Mouse (Mus musculus) limb, embryonic 10.5 days (tissue): ENCODE results near the gene Hivep2. TPM values are rescaled to one million over a fixed set of nuclear protein-coding genes. Genes with fewer than 3 reads are reported as not detected.
A peak's percentile ranks its signal among the peaks of the same experiment; 100 is the strongest.

ENCODE experiments used
- DNase-seq: peaks from one replicate; pipeline ENCODE4 v3.0.0-alpha.2; 2017; ENCODE audit warnings: low spot score
- H3K27ac ChIP-seq: fragments of 300-500 bp; sonication (generic); 2 replicates; pipeline ENCODE4 v1.5.1; 2016; ENCODE audit warnings: mild to moderate bottlenecking
- H3K27me3 ChIP-seq: fragments of 300-500 bp; sonication (generic); 2 replicates; pipeline ENCODE4 v1.6.1; 2016; ENCODE audit warnings: low read depth, mild to moderate bottlenecking; ENCODE audit not compliant: poor library complexity, severe bottlenecking
- H3K36me3 ChIP-seq: fragments of 300-500 bp; sonication (generic); 2 replicates; pipeline ENCODE4 v1.6.1; 2016; ENCODE audit warnings: mild to moderate bottlenecking, moderate library complexity
- H3K4me1 ChIP-seq: fragments of 300-500 bp; sonication (generic); 2 replicates; pipeline ENCODE4 v1.6.1; 2016
- H3K4me3 ChIP-seq: fragments of 300-500 bp; sonication (generic); 2 replicates; pipeline ENCODE4 v1.5.1; 2016; ENCODE audit warnings: mild to moderate bottlenecking, moderate library complexity
- H3K9me3 ChIP-seq: fragments of 300-500 bp; sonication (generic); replicated peaks from 2 replicates; pipeline ENCODE4 v1.6.1; 2016; ENCODE audit warnings: mild to moderate bottlenecking
- WGBS: fragments of 180-500 bp; shearing (Covaris S2); methylation state at CpG from one replicate; pipeline ENCODE4 v1.1.7; 2016; 5-methylcytosine and 5-hydroxymethylcytosine counted together
- polyA plus RNA-seq: library from polyadenylated mRNA; unstranded; fragments of >200 nt; fragmentation: Nextera tagmentation; extraction: Ambion mirVana; gene quantifications from 2 replicates; pipeline ENCODE4 v1.2.1, GENCODE M21; 2016

The Hivep2 gene
- polyA plus RNA-seq, 1 experiment from 2014 or later, result 0.44 TPM

GRCm38 (mm10) chr10:14059581-14059980 is 93.7 kb downstream of the Hivep2 start:
- peaks cover 11% of the 10 kb centered on the region for H3K4me1 ChIP-seq
- 86% methylated on average over 2 of the region's 2 CpGs for WGBS
- no peak overlapping the region for H3K4me3 ChIP-seq
- H3K9me3 ChIP-seq, result no peaks in the 10 kb centered on the region
- no peaks in the 10 kb centered on the region for H3K36me3 ChIP-seq
- DNase-seq, result peak; percentile 15
- no peak overlapping the region for H3K27ac ChIP-seq
- no peaks in the 10 kb centered on the region for H3K27me3 ChIP-seq

DNA sequence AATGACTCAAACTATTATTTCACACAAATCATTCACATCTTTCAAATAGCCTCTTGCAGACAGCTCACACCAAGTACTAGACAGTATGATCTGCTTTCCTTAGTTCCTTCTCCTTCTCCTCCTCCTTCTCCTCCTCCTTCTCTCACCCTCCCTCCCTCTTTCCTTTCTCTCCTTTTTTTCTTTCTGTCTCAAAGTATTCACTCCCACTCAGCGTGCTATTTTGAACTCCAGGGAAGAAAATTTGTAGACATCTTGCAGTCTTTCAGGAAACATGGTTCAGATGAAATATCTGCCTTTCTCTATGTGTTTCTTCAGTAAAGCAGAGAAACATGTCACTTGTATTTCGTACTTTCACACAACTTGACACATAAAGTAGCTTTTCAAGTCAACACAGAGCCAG is 94.4 kb downstream of the Hivep2 start:
- DNase-seq, result peak; percentile 3
- WGBS, result 92% methylated on average over 2 of the region's 2 CpGs
- no peaks in the 10 kb centered on the region for H3K27me3 ChIP-seq
- no peak overlapping the region for H3K27ac ChIP-seq
- no peaks in the 10 kb centered on the region for H3K9me3 ChIP-seq
- H3K4me1 ChIP-seq, result peaks cover 11% of the 10 kb centered on the region
- H3K4me3 ChIP-seq, result no peak overlapping the region
- H3K36me3 ChIP-seq, result no peaks in the 10 kb centered on the region

DNA sequence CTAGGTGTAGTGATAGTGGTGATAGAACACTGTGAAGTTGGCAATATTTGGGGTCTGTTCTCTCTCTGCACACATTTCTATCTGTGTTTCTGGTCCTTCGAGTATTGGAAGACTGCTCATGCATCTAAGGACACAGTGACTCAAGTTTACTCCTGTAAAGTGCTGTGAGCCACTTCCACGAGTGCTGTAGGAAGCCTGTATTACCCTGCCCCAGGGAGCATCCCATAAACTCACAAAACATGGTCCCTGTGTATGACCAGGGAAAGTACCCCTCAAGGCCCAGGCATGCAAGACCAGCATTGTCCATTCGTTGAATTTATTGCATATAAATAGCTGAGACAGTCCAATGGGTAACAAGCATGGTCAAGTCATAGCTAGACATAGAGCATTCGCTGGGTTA is 97.4 kb downstream of the Hivep2 start:
- H3K36me3 ChIP-seq, result no peaks in the 10 kb centered on the region
- H3K27ac ChIP-seq, result no peak overlapping the region
- no peaks in the 10 kb centered on the region for H3K4me1 ChIP-seq
- 91% methylated on average over 4 of the region's 4 CpGs for WGBS
- peak; percentile 12 for DNase-seq
- H3K9me3 ChIP-seq, result no peaks in the 10 kb centered on the region
- no peaks in the 10 kb centered on the region for H3K27me3 ChIP-seq
- H3K4me3 ChIP-seq, result no peak overlapping the region

DNA sequence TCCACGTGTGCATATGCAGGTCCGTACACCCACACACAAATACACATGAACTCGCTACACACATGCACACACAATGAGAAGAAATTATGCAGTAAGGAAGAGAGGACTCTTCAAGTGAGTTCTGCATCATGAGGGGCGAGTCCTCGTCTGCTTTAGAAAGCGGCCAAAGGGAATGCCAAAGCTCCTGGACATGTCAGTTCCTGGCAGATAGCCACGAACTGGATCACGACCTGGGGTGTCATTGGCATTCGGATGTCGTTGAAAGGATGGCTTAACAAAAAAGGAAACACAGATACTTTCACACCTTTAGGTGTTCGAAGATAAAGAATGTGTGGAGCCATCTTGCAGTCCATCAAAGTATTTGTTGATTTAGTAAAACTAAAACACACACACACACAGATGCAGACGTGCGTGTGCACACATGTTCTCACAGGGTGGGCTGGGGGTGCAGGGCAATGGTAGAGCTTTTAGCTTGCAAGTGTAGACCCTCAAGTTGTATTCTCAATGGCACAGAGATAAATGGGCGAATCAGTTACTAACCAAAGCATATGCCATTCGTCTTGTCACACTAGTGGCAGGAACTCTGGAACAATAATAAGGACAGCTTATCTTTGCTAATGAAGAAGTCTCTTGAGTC is 99.0 kb downstream of the Hivep2 start:
- peak; percentile 15 for DNase-seq
- H3K9me3 ChIP-seq, result no peaks in the 10 kb centered on the region
- no peak overlapping the region for H3K4me3 ChIP-seq
- no peaks in the 10 kb centered on the region for H3K4me1 ChIP-seq
- H3K27ac ChIP-seq, result no peak overlapping the region
- no peaks in the 10 kb centered on the region for H3K27me3 ChIP-seq
- WGBS, result 84% methylated on average over 15 of the region's 15 CpGs
- no peaks in the 10 kb centered on the region for H3K36me3 ChIP-seq

- no peak overlapping the region for H3K4me3 ChIP-seq
- no peaks in the 10 kb centered on the region for H3K27me3 ChIP-seq
- no peak overlapping the region for H3K27ac ChIP-seq
- no peaks in the 10 kb centered on the region for H3K4me1 ChIP-seq
- no peaks in the 10 kb centered on the region for H3K36me3 ChIP-seq
- H3K9me3 ChIP-seq, result no peaks in the 10 kb centered on the region
- 73% methylated on average over 4 of the region's 4 CpGs for WGBS
- DNase-seq, result no peak
Measured at GRCm38 (mm10) chr10:14067802-14068201, 101.9 kb downstream of the Hivep2 start.

- H3K4me3 ChIP-seq, result no peak overlapping the region
- H3K4me1 ChIP-seq, result no peaks in the 10 kb centered on the region
- no peaks in the 10 kb centered on the region for H3K9me3 ChIP-seq
- H3K36me3 ChIP-seq, result no peaks in the 10 kb centered on the region
- H3K27me3 ChIP-seq, result no peaks in the 10 kb centered on the region
- H3K27ac ChIP-seq, result no peak overlapping the region
- 95% methylated on average over 5 of the region's 5 CpGs for WGBS
- no peak for DNase-seq
Measured at GRCm38 (mm10) chr10:14070498-14071079, 104.7 kb downstream of the Hivep2 start.

DNA sequence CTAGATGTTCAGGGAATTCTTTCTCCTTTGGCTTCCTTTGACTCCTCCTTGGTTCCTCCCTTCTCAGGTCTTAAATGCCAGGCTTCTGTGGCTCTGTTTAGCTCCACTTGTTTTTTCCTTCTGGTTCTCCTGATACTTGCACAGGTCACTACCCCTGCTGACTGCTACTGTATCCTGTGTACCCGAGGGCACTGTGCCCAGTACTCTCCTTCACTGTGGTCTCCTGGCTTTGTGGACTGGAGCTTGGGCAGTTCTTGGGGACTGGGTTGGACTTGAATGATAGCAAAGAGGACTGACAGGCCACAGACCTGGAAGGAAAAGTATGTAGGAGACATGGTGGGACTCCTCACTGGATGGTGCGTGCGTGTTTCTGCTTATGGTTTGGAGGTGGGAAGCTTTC is 106.6 kb downstream of the Hivep2 start:
- no peaks in the 10 kb centered on the region for H3K9me3 ChIP-seq
- no peaks in the 10 kb centered on the region for H3K4me1 ChIP-seq
- no peak overlapping the region for H3K27ac ChIP-seq
- 88% methylated on average over 3 of the region's 3 CpGs for WGBS
- H3K27me3 ChIP-seq, result no peaks in the 10 kb centered on the region
- no peak for DNase-seq
- no peak overlapping the region for H3K4me3 ChIP-seq
- no peaks in the 10 kb centered on the region for H3K36me3 ChIP-seq

DNA sequence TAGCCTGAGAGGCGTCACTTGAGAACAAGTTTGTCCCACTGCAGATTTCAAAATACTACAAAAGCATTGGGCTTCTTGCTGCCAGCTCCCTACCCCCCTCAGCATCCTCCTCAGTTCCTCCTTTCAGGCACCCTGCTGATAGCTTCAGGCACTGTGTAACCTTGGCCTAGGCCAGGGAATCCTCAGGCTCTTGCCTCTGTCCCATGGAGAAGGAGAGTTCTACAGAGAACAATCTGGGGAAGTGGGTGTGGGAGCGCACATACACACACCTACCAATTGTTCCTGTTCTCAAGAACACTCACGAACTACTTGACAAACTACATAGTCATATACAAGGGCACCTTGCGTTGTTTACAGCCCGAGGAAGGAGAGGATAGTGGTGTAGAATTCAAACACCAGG is 109.9 kb downstream of the Hivep2 start:
- H3K27me3 ChIP-seq, result no peaks in the 10 kb centered on the region
- no peak overlapping the region for H3K27ac ChIP-seq
- no peaks in the 10 kb centered on the region for H3K9me3 ChIP-seq
- WGBS, result 89% methylated on average over 5 of the region's 5 CpGs
- H3K36me3 ChIP-seq, result no peaks in the 10 kb centered on the region
- DNase-seq, result no peak
- H3K4me1 ChIP-seq, result no peaks in the 10 kb centered on the region
- no peak overlapping the region for H3K4me3 ChIP-seq

DNA sequence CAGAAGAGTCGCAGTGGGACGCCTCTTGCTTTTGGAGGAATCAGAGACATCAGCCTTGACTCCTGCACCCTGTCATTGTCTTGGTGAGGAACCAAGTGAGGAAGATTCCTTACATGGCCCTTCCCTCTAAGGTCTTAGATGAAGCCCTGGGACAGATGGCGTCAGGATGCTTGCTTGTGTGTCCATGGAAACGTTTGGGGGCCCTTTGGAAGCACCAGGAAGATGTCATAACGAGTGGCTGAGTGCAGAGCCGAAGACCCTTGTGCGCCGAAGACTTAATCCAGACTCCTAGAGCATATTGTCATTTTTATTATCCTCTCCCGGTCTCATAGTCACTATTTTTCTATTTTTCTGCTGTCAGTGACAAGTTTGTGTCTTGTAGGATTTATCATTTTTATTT is 111.0 kb downstream of the Hivep2 start:
- H3K9me3 ChIP-seq, result no peaks in the 10 kb centered on the region
- no peak for DNase-seq
- no peaks in the 10 kb centered on the region for H3K27me3 ChIP-seq
- no peak overlapping the region for H3K27ac ChIP-seq
- H3K4me3 ChIP-seq, result no peak overlapping the region
- 84% methylated on average over 9 of the region's 9 CpGs for WGBS
- no peaks in the 10 kb centered on the region for H3K36me3 ChIP-seq
- H3K4me1 ChIP-seq, result no peaks in the 10 kb centered on the region

DNA sequence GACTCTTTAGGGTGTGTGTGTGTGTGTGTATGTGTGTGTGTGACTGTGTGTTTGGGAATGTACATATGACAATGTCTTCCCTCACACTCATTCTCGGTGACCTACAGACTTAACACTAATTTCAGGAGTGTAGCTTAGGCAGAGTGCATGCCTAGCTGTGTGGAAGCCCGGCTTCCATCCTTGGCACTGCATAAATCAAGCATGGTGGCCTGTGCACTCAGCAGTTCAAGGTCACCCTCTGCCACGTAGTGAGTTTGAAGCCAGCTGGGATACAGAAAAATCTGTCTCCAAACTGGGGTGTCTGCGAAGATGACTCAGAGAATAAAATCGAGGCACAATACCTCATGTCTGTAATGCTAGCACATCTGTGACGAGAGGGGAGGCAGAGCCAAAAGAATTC is 115.0 kb downstream of the Hivep2 start:
- H3K27ac ChIP-seq, result no peak overlapping the region
- no peaks in the 10 kb centered on the region for H3K36me3 ChIP-seq
- H3K9me3 ChIP-seq, result no peaks in the 10 kb centered on the region
- 84% methylated on average over 6 of the region's 6 CpGs for WGBS
- H3K4me1 ChIP-seq, result no peaks in the 10 kb centered on the region
- DNase-seq, result no peak
- no peaks in the 10 kb centered on the region for H3K27me3 ChIP-seq
- H3K4me3 ChIP-seq, result no peak overlapping the region

- Histone ChIP-seq H3K36me3 (no peaks in the 10 kb centered on the region), H3K9me3 (no peaks in the 10 kb centered on the region), H3K27ac (no peak overlapping the region), H3K27me3 (no peaks in the 10 kb centered on the region), H3K4me3 (no peak overlapping the region), H3K4me1 (no peaks in the 10 kb centered on the region)
- WGBS, result 78% methylated on average over 3 of the region's 3 CpGs
- DNase-seq, result no peak
Measured at GRCm38 (mm10) chr10:14081824-14082223, 115.9 kb downstream of the Hivep2 start.

DNA sequence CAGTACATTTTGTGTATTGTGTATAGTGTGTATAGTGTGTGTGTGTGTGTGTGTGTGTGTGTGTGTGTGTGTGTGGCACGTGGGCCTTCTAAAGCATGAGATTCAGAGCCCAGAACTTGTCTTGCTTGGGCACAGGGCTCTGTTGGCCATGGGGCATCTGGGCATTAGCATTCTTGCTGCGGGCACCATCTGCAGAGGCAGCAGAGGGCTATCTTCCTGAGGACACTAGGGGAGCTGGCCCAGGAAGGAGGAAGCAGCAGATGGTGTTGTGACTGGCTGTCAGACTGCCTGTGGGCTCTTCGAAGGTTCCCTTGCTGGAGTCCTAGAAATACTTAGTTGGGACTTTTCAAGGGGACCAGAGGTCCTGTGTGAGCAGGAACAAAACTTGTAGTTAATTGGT is 116.4 kb downstream of the Hivep2 start:
- Histone ChIP-seq H3K4me1 (no peaks in the 10 kb centered on the region), H3K27ac (no peak overlapping the region), H3K4me3 (no peak overlapping the region), H3K9me3 (no peaks in the 10 kb centered on the region), H3K27me3 (no peaks in the 10 kb centered on the region), H3K36me3 (no peaks in the 10 kb centered on the region)
- 82% methylated on average over 3 of the region's 3 CpGs for WGBS
- DNase-seq, result no peak

GRCm38 (mm10) chr10:14085241-14085659 is 119.4 kb downstream of the Hivep2 start:
- no peak overlapping the region for H3K27ac ChIP-seq
- H3K27me3 ChIP-seq, result no peaks in the 10 kb centered on the region
- no peaks in the 10 kb centered on the region for H3K36me3 ChIP-seq
- WGBS, result 89% methylated on average over 12 of the region's 12 CpGs
- no peaks in the 10 kb centered on the region for H3K9me3 ChIP-seq
- no peak overlapping the region for H3K4me3 ChIP-seq
- no peaks in the 10 kb centered on the region for H3K4me1 ChIP-seq
- no peak for DNase-seq
